Mouse (Mus musculus) layer of hippocampus, postnatal 14 days (tissue): ENCODE results near the gene Siglech. TPM values are rescaled to one million over a fixed set of nuclear protein-coding genes. Genes with fewer than 3 reads are reported as not detected.

Experiments used
- total RNA-seq, 2 experiments: library from RNA; stranded (reverse); gene quantifications; 2 replicates each; pipeline ENCODE4 v1.2.3; 2021

The Siglech gene
- total RNA-seq, 2 experiments from 2014 or later: 11.2 to 11.5 TPM

Other genes with a start within 250 kb of the Siglech start
- gene Tubgcp5, start 26.0 kb downstream of the Siglech start, total RNA-seq: 10 to 100 TPM; 25.3 to 27.1 TPM
- gene Cyfip1, start 73.6 kb downstream of the Siglech start, total RNA-seq: 100 to 1,000 TPM; 119 to 121 TPM
- gene Nipa2, start 194.3 kb downstream of the Siglech start, total RNA-seq: 10 to 100 TPM; 63.0 to 63.3 TPM